Mouse (Mus musculus) midbrain, embryonic 10.5 days (tissue): Measurements from ENCODE around the gene Itfg2. TPM values are rescaled to one million over a fixed set of nuclear protein-coding genes. Genes with fewer than 3 reads are reported as not detected.

Experiments used
- DNase-seq: peaks from one replicate; pipeline ENCODE4 v3.0.0-alpha.2; 2017; ENCODE audit warnings: low spot score
- H3K27ac ChIP-seq: fragments of 300-500 bp; sonication (generic); replicated peaks from 2 replicates; pipeline ENCODE4 v1.5.1; 2016; ENCODE audit warnings: mild to moderate bottlenecking
- H3K27me3 ChIP-seq: fragments of 300-500 bp; sonication (generic); 2 replicates; pipeline ENCODE4 v1.6.1; 2016; ENCODE audit warnings: low read depth, mild to moderate bottlenecking; ENCODE audit not compliant: poor library complexity, severe bottlenecking
- H3K36me3 ChIP-seq: fragments of 300-500 bp; sonication (generic); 2 replicates; pipeline ENCODE4 v1.6.1; 2016; ENCODE audit warnings: mild to moderate bottlenecking, moderate library complexity
- H3K4me1 ChIP-seq: fragments of 300-500 bp; sonication (generic); 2 replicates; pipeline ENCODE4 v1.6.1; 2016
- H3K4me3 ChIP-seq: fragments of 300-500 bp; sonication (generic); 2 replicates; pipeline ENCODE4 v1.5.1; 2016; ENCODE audit warnings: mild to moderate bottlenecking, moderate library complexity
- H3K9me3 ChIP-seq: fragments of 300-500 bp; sonication (generic); replicated peaks from 2 replicates; pipeline ENCODE4 v1.6.1; 2016; ENCODE audit warnings: mild to moderate bottlenecking
- WGBS: fragments of 180-500 bp; shearing (Covaris S2); methylation state at CpG from one replicate; pipeline ENCODE4 v1.1.7; 2016; 5-methylcytosine and 5-hydroxymethylcytosine counted together
- polyA plus RNA-seq: library from polyadenylated mRNA; unstranded; fragments of >200 nt; fragmentation: Nextera tagmentation; extraction: Ambion mirVana; gene quantifications from 2 replicates; pipeline ENCODE4 v1.2.1, GENCODE M21; 2016

Itfg2 gene
- polyA plus RNA-seq, 1 experiment from 2014 or later = 41.6 TPM

DNA sequence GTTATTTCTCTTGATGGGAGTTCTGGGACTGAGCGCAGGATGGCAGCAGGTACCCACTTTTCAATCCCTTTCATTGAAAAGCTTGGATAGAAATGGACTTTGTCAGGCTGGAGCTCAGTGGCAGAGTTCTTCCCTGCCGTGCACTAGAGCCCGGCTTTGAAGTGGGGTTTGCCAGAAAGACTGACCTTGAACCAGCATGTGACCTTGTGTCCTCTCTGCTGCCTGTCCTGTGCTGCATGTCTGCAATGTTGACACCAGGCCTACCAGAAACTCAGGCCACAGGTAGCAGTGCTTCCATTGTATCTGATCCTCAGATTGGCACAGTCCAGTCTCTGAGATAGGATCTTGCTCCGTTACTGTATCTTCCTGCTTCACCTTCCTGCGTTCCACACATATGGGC lies 54.7 kb downstream of the Itfg2 start:
- Histone ChIP-seq H3K4me1 (peaks cover 29% of the 10 kb centered on the region), H3K36me3 (peaks cover 100% of the 10 kb centered on the region), H3K4me3 (no peak overlapping the region), H3K9me3 (no peaks in the 10 kb centered on the region), H3K27me3 (no peaks in the 10 kb centered on the region), H3K27ac (no peak overlapping the region)
- WGBS = 96% methylated on average over 5 of the region's 5 CpGs
- DNase-seq = no peak

DNA sequence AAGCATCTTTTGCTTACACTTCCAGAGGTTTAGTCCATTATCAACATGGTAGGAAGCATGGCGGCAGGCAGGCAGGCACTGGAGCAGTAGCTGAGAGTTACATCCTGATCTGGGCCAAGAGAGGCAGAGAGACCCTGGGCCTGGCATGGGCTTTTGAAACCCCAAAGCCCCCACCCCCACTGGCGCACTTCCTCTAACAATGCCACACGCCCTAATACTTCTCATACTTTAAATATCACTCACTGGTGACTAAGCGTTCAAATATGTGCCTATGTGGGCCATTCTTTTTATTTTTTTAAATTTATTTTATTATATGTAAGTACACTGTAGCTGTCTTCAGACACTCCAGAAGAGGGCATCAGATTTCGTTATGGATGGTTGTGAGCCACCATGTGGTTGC lies 58.3 kb downstream of the Itfg2 start:
- H3K4me1 ChIP-seq = peaks cover 32% of the 10 kb centered on the region
- no peak overlapping the region for H3K27ac ChIP-seq
- DNase-seq = no peak
- no peaks in the 10 kb centered on the region for H3K27me3 ChIP-seq
- no peaks in the 10 kb centered on the region for H3K9me3 ChIP-seq
- H3K4me3 ChIP-seq = no peak overlapping the region
- 94% methylated on average over 5 of the region's 5 CpGs for WGBS
- H3K36me3 ChIP-seq = peaks cover 71% of the 10 kb centered on the region

DNA sequence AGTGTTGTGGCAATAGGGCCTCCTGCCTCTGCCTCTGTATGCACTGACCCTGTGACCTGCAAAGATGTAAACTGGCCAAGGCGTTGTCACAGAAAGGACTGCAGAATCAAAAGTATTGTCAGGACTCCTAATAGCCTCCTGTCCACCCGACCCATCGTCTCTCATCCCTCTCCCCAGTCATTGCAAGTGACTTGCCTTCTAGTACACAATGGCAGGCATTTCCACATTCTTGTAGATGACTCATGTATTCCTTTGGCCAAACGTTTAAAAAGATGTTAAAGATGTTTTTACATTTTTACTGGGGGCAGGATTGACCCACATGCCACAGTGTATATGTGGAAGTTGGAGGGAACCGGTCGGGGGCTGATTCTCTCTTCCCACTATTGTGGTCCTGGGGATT lies 60.0 kb downstream of the Itfg2 start:
- no peaks in the 10 kb centered on the region for H3K27me3 ChIP-seq
- peaks cover 50% of the 10 kb centered on the region for H3K4me1 ChIP-seq
- no peaks in the 10 kb centered on the region for H3K9me3 ChIP-seq
- 84% methylated on average over 6 of the region's 6 CpGs for WGBS
- H3K4me3 ChIP-seq = peak overlapping the region; percentile 97
- no peak for DNase-seq
- H3K36me3 ChIP-seq = peaks cover 53% of the 10 kb centered on the region
- H3K27ac ChIP-seq = no peak overlapping the region; the same call in 1 of the 2 replicates

DNA sequence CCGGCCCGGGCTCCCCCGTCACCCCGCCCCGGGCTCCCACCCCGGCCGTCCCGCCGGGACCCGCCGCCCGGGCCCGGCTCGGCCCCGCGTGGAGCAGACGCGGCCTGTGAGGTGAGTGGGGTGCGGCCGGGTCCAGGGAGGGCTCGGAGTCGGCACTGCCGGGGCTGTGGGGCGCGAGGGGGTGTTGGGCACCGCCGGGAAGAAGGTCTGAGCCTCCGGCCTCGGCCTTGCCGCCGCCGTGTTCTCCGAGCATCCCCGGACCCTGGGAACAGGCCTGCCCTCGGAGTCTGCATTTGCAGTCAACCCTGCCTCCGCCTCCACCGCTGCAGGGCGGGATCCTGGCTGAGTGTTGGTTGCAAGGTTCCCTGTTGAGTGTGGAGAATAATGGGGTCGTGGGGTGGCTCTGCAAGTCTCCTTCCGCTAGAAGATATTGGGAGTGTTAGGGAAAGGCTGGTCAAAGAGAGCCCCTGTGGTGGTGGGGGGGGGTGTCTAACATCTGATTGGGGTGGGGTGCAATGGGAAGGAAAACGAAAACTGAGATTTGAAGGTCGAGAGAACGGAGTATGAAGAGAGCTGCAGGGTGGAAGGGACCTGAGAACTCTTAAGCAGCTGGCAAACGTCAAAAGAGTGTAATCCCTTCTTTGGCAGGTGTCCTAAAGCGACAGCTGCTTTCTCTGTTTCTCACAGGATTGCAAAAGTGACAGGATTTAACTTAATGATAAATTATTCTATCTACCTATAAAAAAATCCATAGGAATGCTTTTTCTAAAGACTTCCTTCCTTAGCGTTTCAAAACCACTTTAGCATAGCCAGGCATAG lies 61.5 kb downstream of the Itfg2 start:
- 1% methylated on average over 46 of the region's 46 CpGs for WGBS
- Histone ChIP-seq H3K4me3 (peak overlapping the region; percentile 97), H3K4me1 (peaks cover 51% of the 10 kb centered on the region), H3K27me3 (no peaks in the 10 kb centered on the region), H3K27ac (peak overlapping the region; percentile 99), H3K9me3 (no peaks in the 10 kb centered on the region), H3K36me3 (peaks cover 47% of the 10 kb centered on the region)
- peak; percentile 76 for DNase-seq

DNA sequence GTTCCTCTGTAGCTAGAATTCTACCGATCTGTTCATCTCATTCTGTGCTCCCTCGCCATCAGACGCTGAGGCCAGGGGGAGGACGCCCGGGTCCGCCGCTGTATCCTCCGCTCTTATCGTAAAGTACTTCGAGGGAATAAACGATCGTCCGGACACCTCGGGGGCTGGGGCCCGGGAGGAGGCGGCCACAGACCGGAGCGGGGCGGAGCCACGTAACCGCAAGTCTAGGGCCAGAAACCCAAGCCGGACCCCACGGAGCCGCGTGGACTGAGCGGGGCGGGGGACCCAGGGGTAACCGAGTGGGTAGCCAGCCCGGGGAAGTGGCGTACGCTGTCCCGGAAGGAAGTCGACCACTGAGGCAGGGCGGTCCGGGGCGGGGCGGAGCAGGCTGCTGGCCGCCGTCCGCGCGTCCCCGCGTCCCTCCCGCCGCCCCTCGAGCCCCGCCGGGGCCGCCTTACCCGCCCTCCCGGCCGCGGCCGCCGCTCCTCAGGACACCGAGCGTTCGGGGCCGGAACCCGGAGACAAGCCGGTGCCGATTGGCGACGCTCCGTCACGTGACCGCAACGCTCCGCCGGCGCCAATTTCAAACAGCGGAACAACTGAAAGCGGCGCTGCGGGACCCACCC lies 62.2 kb downstream of the Itfg2 start, which contains the start of the genes Rhno1 and Foxm1:
Gene Rhno1 (minus strand): TSS at position 531 of the 626 bp plus-strand sequence.
Gene Foxm1 (plus strand): TSS at position 587 of the 626 bp plus-strand sequence.
- H3K4me3 ChIP-seq = peak within 1 kb of the TSS; percentile 97
- peaks cover 47% of the 10 kb centered on the region for H3K36me3 ChIP-seq
- H3K27me3 ChIP-seq = no peaks in the 10 kb centered on the region
- peak within 1 kb of the TSS; percentile 99 for H3K27ac ChIP-seq
- peaks cover 51% of the 10 kb centered on the region for H3K4me1 ChIP-seq
- peak; percentile 91 for DNase-seq
- under 1% methylated on average over 76 of the region's 76 CpGs for WGBS
- no peaks in the 10 kb centered on the region for H3K9me3 ChIP-seq

DNA sequence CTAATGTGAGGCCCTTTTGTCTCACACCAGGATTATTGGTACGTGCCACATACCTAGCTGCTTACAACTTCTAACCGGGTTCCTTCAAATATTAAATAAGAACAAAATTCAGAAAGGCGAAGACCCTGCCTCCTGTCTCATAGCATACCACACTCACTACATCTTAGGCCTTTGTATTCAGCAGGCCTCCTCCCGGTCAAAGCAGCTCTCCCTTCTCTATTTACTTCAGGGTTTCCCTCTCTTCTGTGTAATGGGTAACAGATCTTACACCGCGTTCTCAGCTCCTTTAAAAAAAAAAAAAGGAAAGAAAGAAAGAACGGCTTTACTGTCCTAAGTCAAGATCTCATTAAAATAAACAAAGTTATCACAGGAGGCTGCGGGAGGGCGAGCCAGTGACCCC lies 62.8 kb downstream of the Itfg2 start:
- no peak for DNase-seq
- 17% methylated on average over 9 of the region's 9 CpGs for WGBS
- H3K36me3 ChIP-seq = peaks cover 47% of the 10 kb centered on the region

More for the DNA sequence above, 62.8 kb downstream of the Itfg2 start:
- Histone ChIP-seq H3K4me3 (peak overlapping the region; percentile 97), H3K4me1 (peaks cover 51% of the 10 kb centered on the region), H3K27ac (peak overlapping the region; percentile 99), H3K9me3 (no peaks in the 10 kb centered on the region), H3K27me3 (no peaks in the 10 kb centered on the region)

Other genes with a start within 250 kb of the Itfg2 start
- gene Tead4, start 124.1 kb downstream of the Itfg2 start, polyA plus RNA-seq = 1.7 TPM in 2 replicates
- gene Tulp3, start 69.1 kb downstream of the Itfg2 start, polyA plus RNA-seq = 21.7 and 22.5 TPM in 2 replicates
- gene Rhno1, start 62.0 kb downstream of the Itfg2 start, polyA plus RNA-seq = 185 and 190 TPM in 2 replicates
- 66.0 and 72.7 TPM in 2 replicates for gene Foxm1, start 62.0 kb downstream of the Itfg2 start, polyA plus RNA-seq
- 0.56 and 0.66 TPM in 2 replicates for gene Tex52, start 49.5 kb downstream of the Itfg2 start, polyA plus RNA-seq
- gene Gm44596, start 49.4 kb downstream of the Itfg2 start, polyA plus RNA-seq = not detected in 2 replicates
- gene Nrip2, start 25.6 kb downstream of the Itfg2 start, polyA plus RNA-seq = 2.5 and 3.5 TPM in 2 replicates
- gene Fkbp4, start 13.7 kb upstream of the Itfg2 start, polyA plus RNA-seq = 652 and 727 TPM in 2 replicates
- gene Pzp, start 101.8 kb upstream of the Itfg2 start, polyA plus RNA-seq = not detected in 2 replicates
- gene A2ml1, start 156.7 kb upstream of the Itfg2 start, polyA plus RNA-seq = not detected in 2 replicates
- gene Klrb1a, start 198.6 kb upstream of the Itfg2 start, polyA plus RNA-seq = not detected in 2 replicates
- gene Clec2h, start 237.5 kb upstream of the Itfg2 start, polyA plus RNA-seq = not detected in 2 replicates